Mouse (Mus musculus) cerebellum, postnatal 36 days (tissue): ENCODE results near the gene Hist1h2bb.

Experiments
- DNase-seq, 2 experiments: peaks; one replicate each; pipeline ENCODE4 v3.0.0; 2021 to 2022; ENCODE audit warnings: mixed read lengths in 2 of 2

Hist1h2bb gene

GRCm38 (mm10) chr13:23750839-23751477 is 4.4 kb downstream of the Hist1h2bb start, which contains the start of gene Hist1h2ab:
Hist1h2ab (plus strand) TSS chr13:23751126.
- peak; percentile 33 to 62 for DNase-seq

- no peak for DNase-seq
Observed at GRCm38 (mm10) chr13:23751478-23751956, 5.0 kb downstream of the Hist1h2bb start.

GRCm38 (mm10) chr13:23752067-23752741 is 5.7 kb downstream of the Hist1h2bb start, which contains the start of gene Hist1h3b:
Hist1h3b (plus strand) TSS chr13:23752267.
- DNase-seq, result peak; percentile 78 to 84

GRCm38 (mm10) chr13:23752742-23753172 is 6.2 kb downstream of the Hist1h2bb start:
- DNase-seq, result no peak

- no peak for DNase-seq
Observed at GRCm38 (mm10) chr13:23753314-23754078, 7.0 kb downstream of the Hist1h2bb start.

- no peak for DNase-seq
Observed at GRCm38 (mm10) chr13:23755000-23755399, 8.5 kb downstream of the Hist1h2bb start.

GRCm38 (mm10) chr13:23756790-23757189 is 10.3 kb downstream of the Hist1h2bb start, which contains the start of gene Hist1h4b:
Hist1h4b (plus strand) TSS chr13:23757013.
- peak; percentile 77 to 84 for DNase-seq

- DNase-seq, result no peak
Observed at GRCm38 (mm10) chr13:23757211-23757773, 10.8 kb downstream of the Hist1h2bb start.

GRCm38 (mm10) chr13:23757921-23758320 is 11.4 kb downstream of the Hist1h2bb start:
- no peak for DNase-seq

GRCm38 (mm10) chr13:23759251-23759771 is 12.8 kb downstream of the Hist1h2bb start:
- no peak for DNase-seq

- DNase-seq, result no peak
Observed at GRCm38 (mm10) chr13:23759916-23760239, 13.3 kb downstream of the Hist1h2bb start.

- no peak for DNase-seq
Observed at GRCm38 (mm10) chr13:23760240-23760971, 13.9 kb downstream of the Hist1h2bb start.

- DNase-seq, result peak; percentile 98 to 99
Observed at GRCm38 (mm10) chr13:23760972-23761864, 14.7 kb downstream of the Hist1h2bb start, which contains the start of gene Hist1h4a. Hist1h4a (minus strand) TSS chr13:23761230.

- DNase-seq, result peak; percentile 42 to 70
Observed at GRCm38 (mm10) chr13:23761871-23762821, 15.6 kb downstream of the Hist1h2bb start, which contains the start of gene Hist1h3a. Hist1h3a (minus strand) TSS chr13:23762386.

GRCm38 (mm10) chr13:23763242-23763585 is 16.7 kb downstream of the Hist1h2bb start:
- DNase-seq, result no peak

GRCm38 (mm10) chr13:23763586-23764323 is 17.2 kb downstream of the Hist1h2bb start, which contains the start of gene Hist1h1a:
Hist1h1a (plus strand) TSS chr13:23763666.
- DNase-seq, result peak; percentile 72 to 75

GRCm38 (mm10) chr13:23764324-23765171 is 18.0 kb downstream of the Hist1h2bb start:
- no peak for DNase-seq

- DNase-seq, result no peak
Observed at GRCm38 (mm10) chr13:23765172-23765513, 18.6 kb downstream of the Hist1h2bb start.
